Mouse (Mus musculus) heart, adult 2 months (tissue): ENCODE measurements around the gene Cyb5r4.

Source experiments
- CTCF ChIP-seq: fragments of 200-600 bp; IDR thresholded peaks from 2 replicates; pipeline ENCODE4 v1.8.1; 2022; ENCODE audit warnings: antibody characterized with exemption, mild to moderate bottlenecking, moderate library complexity
- POLR2A ChIP-seq: fragments of 200-500 bp; IDR thresholded peaks from 2 replicates; pipeline ENCODE4 v1.6.1; 2011; ENCODE audit warnings: mild to moderate bottlenecking, low read depth, low read length, control low read depth; ENCODE audit not compliant: insufficient read depth

GRCm38 (mm10) chr9:87077919-87078318 lies 56.1 kb downstream of the Cyb5r4 start:
- TF ChIP-seq POLR2A = no peak
- no peak for TF ChIP-seq CTCF
